Mouse (Mus musculus): ENCODE measurements around the gene Ctdspl2.

Gene Ctdspl2

GRCm38 (mm10) chr2:122059365-122060115 lies 103.7 kb downstream of the Ctdspl2 start:
- DNase-seq (ENCODE audit: low read depth, low spot score): no peak
